Mouse (Mus musculus): Measurements from ENCODE around the gene Tmem132e.

- TF ChIP-seq CTCF (IDR thresholded peaks at IDR 0.05; ENCODE audit: low read depth, low read length) (no peak), POLR2A (IDR thresholded peaks at IDR 0.05; ENCODE audit: extremely low read depth, insufficient read depth, low read length) (no peak)
Observed at GRCm38 (mm10) chr11:82421909-82422308, 33.2 kb downstream of the Tmem132e start.

Measured in liver, adult 2 months (tissue).